Mouse (Mus musculus): ENCODE results near the gene Grap.
"Not testable (repeated sequence)": the region's sequence is repeated elsewhere in the genome, so short reads cannot be mapped to it uniquely, and the experiment has no call there.

The Grap gene

DNA sequence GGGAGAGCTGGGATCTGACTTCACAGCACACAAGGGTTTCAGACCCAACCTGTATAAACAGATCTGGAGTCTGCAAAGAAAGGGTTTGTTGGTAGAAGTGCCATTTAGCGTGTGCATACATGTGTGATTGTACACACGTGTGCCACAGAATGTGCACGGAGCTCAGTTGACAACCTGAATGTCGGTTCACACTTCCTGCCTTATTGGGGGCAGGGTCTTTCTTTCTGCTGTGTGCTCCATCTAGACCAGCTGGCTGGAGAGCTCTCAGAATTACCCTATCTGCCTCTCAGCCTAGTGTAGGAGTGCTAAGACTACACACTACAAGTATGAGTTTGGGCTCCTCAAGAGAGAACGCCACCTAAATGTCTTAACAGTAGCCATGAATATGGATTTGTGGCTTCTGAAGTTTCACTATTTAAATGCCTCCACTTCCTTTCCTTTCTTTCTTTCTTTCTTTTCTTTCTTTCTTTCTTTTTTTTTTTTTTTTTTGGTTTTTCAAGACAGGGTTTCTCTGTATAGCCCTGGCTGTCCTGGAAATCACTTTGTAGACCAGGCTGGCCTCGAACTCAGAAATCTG, 13.4 kb upstream of the Grap start:
- DNase-seq (ENCODE audit: low read depth, low spot score): no peak

DNA sequence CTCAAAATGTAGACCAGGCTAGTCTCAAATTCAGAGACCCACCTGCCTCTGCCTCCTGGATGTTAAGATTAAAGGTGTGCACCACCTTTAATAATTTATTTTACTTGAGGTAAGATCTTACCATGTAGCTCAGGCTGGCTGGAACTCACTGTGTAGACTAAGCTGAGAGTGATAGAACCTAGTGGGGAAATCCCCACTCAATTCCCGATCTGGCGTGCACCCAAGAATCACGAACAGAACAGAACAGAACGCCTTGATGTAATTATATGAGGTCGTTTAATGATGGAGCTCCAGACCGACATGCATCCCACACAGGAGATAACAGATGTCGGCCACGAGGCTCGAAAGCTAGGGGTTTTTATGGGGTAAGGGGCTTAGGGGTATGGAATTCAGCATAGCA, 12.5 kb upstream of the Grap start:
- not testable (repeated sequence) for DNase-seq (ENCODE audit: low read depth, low spot score)

DNA sequence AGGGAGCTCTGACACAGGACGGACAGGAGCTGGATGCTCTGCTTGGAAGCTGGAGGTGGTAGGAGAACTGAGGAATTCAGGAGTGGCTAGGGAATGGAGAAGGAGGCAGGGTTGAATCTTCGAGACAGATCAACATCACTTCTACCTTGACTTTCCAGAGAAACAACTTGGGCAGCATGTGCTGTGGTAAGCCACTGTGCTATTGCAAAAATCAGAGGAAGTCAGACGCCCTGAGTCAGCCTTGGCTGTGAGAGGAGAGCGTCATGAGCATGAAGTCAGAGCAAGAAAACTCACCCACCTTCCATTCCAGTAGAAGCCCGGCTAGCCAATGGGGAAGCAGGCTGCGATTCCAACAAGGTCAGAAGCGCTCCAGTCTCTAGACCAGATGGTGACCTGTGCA, 11.0 kb upstream of the Grap start:
- DNase-seq (ENCODE audit: low read depth, low spot score): no peak

DNA sequence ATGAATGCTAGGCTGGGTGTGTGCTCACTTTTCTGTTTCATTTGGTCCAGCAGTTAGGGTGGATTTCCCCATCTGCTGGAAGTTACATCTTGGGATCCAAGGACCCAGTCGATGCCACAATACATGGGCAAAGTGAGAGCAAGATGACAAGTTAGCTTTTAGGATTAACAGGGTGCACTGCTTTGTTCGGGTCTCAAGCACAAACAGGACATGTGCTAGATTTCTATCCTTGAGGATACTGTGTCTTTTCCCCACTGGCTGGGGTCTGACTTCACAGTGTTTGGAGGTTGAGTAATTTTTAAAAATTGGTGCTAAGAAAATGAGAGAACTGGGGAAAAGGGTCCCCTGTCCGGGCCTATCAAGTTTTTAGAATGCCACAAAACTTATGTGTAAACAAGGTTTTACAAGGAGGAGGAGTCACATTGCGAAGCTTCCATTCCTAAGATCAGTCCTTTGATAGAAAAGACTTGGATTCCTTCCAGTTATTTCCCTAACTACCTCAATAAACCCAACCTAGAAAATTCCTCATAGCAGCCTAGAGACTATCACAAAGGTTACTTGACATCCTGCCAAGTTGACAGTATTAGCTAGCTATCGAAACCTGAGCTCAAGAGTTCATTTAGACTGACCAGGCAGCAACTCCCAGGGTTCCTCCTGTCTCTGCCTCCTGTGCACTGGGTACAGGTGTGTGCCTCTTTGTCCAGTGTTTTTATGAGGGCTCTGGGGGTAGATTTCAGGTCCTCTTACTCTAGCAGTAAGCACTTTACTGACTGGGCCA, 9.7 kb upstream of the Grap start:
- no peak for DNase-seq (ENCODE audit: low read depth, low spot score)

DNA sequence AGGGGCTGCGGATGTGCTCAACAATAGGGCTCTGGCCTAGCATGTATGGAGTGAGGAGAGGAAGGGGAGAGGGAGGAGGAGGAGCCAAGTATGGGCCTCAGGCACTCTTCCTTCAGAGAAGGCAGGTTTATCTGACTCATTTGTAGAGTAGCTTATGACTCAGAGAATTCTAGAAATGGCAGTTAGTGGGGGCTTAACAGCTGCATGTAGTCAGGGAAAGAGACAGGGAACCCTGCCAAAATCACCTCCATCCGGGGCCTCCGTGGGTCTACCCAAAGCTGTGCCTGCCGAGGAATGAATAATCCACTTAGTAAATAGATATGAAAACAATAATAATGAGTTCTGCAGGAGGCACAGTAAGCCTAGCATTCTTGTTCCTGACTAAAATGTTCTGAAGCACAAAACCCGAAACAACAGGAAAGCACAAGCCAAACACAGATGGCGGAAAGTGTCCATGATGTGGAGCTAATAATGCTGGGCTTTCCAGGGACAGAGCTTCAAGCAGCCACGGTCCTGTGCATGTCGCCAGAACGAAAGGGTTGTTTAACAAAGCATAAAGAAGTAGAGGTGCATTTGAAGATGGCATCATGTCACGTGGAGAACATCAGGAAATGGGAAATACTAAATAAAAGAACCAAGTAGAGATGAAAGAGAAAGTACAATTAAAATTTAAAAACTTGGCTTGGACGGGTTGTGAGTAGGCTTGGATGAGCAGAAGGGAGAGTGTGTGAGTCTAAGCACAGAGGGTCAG, 8.3 kb upstream of the Grap start:
- no peak for DNase-seq (ENCODE audit: low read depth, low spot score)

DNA sequence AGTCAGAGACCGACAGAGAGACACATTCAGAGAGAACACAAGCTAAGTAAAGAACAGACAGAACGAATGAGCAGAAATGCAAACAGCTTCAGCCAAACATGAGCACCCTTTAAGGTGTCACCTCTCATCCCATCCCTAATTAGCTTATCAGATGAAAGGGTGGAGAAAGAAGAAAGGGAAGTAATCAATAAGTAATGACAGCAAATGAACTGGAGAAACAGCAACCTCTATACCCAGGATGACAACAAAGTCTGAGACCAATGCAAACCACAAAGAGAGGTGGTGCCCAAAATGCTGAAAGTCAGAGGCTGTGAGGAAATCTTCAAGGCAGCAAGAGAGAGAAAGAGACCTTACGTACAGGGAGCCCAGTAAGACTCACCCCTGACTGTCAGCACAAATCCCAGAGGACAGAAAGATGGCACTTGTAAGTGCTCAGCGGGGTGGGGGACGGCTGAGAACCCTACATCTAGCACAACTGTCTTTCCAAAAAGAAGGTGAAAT, 7.7 kb upstream of the Grap start:
- DNase-seq (ENCODE audit: low read depth, low spot score): no peak

DNA sequence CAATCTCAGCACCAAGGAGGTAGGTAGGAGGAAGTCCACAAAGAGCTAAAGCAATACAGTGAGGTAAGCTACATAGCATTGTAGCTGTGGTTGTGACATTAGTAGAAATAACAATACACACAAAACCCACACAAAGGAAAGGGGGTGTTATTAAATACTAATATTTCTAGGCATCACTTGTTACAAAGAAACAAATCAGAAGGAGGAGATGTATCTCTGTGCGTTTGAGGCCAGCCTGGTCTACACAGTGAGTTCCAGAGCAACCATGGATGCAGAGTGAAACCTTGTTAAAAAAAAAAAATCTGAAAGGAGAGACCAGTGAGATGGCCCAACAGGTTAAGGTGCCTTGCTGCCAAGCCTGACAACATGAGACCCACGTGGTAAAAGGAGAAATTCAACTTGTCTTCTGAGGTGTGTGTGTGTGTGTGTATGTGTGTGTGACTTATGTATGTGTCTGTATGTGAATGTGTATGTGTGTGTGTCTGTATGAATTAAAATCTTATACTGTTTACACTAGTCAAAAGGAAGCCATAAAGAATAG, 6.5 kb upstream of the Grap start:
- DNase-seq (ENCODE audit: low read depth, low spot score): no peak

DNA sequence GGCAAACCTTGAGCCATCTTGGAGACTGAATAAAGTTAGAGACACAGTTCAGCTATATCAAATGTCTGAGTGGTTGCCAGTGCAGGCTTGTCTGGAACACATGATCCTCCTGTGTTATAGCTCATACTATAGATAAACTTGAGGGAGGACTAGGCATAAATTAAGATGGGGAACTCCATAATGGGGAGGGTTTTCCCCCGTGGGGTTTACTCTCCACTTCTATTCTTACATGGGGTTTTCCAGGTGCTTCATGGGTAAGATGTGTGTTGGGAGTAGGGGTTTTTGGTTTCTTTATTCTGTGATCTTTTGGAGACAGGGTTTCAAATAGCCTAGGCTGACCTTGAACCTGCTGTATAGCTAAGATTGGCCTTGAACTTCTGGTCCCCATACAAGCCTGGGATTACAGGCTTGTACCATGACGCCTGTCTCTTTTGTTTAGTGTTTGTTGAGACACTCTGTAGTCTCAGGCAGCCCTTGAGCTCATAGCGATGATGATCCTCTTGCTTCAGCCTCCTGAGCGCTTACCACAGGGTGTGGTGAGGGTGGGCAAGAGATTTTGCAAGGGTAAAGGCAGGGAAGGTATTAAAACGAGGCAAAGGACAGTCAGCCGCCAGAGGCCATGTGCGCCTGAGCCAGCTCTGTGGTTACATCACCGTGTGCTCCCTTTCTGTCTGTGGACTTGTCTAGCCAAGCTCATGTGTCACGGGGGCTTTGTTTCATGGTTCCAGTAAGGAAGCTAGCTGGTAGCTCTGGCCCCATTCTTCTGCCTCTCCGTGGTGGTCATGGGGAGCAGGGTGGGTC, 5.8 kb upstream of the Grap start:
- DNase-seq (ENCODE audit: low read depth, low spot score): no peak

DNA sequence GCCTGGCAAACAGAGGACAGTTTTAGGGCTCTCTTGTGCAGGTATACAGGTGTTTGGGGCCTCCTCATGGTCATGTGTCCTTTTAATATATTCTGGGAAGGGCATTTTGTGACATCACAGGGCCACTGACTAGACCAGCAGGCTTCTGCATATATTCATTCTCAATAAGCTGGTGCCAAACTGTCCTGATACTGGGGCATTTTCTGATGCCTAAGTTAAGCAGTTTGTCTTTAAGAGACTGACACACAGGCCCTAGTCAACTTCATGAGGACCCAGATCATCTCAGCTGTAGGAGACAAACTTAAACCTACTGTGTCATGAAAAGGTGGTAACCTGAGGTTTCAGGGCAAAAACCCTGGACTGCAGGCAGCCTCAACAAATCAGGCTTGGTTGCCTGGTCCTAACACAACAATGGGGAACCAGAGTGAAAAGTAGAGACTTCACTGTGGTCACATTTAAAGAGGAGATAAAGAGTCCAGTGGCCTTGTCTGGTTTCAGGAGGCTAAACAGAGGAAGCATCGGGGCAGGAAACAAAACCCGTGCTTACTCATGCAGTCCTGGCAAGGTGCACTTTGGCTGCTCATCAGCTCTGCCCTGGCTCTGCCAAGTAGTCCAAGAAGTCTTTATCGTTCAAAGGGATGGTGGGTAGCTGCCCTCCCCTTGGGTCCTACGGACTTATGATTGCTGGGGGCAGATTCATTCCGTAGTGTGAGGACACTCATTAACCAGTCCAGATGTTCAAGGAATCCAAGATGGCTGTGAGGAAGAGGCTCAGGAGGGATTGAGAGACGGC, 4.9 kb upstream of the Grap start:
- DNase-seq (ENCODE audit: low read depth, low spot score): no peak

DNA sequence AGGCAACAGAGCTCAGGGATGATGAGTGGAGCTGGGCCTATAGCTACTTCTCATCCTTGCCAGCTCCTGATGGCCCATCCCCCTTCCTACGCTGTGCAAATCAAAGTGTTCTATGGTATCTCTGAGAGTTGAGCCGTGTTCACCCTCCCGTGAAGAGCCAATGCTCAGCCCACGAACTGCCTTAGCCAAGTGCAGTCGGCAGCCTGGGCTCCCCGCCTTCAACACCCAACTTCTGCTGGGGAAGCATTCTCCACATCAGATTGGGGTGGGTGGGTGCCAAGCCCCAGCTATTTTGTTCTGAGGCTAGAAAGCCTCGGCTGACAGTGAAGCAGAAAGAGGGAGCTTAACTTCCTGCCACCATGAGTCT, 4.3 kb upstream of the Grap start:
- no peak for DNase-seq (ENCODE audit: low read depth, low spot score)

DNA sequence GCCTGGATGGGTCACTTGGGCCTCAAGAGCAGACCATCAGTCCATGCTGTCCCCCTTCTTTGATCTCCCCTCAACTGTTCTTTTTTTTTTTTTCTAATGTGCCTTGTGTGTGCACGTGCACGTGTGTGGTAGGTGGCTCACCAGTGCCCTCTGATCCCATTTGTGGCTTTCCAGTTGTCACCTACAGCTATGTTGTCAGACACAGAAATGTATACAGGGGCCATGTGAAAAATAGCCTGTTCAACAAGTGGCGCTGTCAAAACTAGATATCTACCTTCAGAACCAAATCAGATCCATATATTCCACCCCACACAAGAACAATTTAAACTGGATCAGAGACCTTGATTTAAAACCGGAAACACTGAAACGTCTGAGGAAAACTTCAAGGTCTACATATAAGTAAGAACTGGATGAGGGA, 3.9 kb upstream of the Grap start:
- DNase-seq (ENCODE audit: low read depth, low spot score): no peak

DNA sequence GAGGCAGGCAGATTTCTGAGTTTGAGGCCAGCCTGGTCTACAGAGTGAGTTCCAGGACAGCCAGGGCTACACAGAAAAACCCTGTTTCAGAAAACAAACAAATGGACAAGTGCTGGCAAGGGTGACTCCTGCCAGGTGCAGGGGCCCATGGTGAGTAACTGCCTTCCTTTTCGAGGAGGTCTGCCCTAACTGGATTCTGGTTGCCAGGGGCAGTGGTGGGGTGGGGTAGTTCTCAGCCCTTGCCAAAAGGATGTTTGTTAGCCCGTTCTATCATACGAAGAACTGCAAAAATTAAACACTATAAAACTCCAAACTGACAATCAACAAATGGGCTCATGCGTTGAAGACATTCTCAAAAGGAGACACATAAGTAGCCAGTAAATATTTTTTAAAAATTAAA, 3.4 kb upstream of the Grap start:
- no peak for DNase-seq (ENCODE audit: low read depth, low spot score)

DNA sequence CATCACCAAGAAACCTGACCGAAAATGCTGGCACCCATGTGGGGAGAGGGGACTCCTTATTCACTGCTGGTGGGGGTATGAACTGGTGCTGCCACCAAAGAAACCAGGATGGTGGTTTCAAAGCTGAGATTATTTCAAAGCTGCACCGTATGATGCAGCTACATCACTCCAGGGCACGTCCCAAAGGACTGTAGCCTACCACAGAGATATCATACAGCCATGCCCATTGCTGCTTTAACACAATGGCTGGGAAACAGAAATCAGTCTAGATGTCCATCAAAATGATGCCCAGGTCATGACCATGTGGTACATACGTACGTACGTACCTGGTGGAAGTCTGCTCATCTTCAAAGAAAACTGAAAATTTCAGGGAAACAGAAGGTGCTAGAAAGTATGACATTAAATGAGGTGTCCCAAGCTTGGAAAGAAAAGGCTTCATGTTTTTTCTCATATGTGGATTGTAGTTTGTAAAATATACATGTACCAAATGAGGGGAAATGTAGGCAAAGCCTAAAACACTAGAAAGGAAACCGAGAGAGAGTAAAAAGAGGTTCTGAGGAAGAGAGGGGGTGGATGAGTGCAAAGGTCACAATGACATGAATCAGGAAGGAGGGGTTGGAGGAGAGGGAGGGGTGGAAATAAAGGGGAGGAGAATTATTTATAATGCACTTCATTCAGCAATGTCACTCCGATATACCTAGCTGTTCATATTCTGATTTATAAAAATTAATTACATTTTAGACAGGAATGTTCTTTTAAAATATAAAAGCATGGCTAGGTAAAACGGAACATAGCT, 2.4 kb upstream of the Grap start:
- no peak for DNase-seq (ENCODE audit: low read depth, low spot score)

DNA sequence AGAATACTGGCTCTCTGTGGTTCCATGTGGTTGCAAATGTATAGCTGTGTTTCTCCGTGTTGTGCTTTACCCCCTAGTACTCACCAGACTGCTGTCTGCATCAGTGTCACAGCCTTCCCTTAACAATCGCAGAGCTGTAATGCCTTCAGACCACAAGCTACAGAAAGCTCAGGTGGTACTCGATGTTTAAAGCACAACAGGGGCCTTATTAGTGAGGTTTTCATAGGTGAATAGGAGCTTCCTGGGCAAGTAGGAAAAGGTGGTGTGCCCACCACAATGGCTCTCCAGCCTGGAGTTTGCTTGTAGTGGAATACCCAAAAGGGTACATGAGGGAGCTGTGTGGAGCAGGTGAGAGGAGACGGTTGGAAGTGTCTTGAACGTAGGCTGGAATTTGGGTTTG, 849 bp upstream of the Grap start:
- DNase-seq (ENCODE audit: low read depth, low spot score): no peak

DNA sequence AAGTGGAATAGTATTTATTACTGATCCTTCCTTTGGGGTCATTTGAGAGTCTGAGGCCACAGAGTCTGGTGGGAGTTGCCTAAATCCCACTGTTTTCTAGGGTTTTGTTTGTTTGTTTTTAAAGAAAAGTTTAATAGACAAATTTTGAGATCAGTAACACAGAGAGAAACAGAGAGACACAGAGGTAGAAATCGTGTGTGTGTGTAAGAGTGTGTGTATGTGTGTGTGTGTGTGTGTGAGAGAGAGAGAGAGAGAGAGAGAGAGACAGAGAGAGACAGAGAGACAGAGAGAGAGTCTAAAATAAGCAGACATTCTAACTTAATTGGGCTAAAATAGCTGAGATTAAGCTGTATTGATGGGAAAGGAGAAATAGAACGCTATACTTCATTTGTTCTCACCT, 503 bp downstream of the Grap start:
- DNase-seq (ENCODE audit: low read depth, low spot score): no peak

DNA sequence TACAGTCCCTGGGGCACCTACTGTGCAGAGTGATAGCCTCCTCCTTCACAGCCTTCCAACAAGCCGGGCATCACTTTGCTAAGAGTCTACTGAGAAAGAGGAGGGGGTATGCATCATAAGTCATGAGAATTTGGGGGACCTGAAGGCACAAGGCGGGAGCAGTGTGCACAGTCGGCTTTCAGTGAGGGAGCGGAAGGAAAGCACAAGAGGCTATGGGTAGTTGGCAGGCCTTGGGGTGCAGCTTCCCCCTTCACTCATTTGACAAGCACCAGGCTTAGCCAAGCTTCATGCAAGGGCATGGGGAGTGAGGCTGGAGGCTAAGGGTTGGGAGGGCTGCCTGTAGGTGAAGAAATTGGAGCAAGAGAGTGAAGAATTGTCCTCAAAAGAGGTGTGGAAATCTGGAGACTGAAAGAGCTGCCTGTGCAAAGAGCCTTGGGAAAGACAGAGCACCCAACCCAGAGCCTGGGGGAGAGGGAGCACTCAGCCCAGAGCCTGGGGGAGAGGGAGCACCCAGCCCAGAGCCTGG, 1.8 kb downstream of the Grap start:
- no peak for DNase-seq (ENCODE audit: low read depth, low spot score)

DNA sequence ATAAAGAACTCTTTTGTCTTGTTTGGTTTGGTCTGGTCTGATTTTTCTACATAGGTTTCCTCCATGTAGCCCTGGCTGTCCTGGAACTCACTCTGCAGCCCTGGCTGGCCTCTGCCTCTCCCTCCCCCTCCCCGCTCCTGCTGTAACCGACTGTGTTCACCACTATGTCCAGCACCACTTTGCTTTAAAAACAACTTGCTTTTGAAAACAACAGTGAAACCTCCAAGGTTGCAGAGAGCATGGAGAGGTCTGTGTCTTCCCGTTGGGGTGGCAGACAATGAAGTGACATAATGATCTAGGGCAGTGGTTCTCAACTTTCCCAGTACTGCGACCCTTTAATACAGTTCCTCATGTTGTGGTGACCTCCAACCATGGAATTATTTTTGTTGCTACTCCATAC, 2.6 kb downstream of the Grap start:
- no peak for DNase-seq (ENCODE audit: low read depth, low spot score)

DNA sequence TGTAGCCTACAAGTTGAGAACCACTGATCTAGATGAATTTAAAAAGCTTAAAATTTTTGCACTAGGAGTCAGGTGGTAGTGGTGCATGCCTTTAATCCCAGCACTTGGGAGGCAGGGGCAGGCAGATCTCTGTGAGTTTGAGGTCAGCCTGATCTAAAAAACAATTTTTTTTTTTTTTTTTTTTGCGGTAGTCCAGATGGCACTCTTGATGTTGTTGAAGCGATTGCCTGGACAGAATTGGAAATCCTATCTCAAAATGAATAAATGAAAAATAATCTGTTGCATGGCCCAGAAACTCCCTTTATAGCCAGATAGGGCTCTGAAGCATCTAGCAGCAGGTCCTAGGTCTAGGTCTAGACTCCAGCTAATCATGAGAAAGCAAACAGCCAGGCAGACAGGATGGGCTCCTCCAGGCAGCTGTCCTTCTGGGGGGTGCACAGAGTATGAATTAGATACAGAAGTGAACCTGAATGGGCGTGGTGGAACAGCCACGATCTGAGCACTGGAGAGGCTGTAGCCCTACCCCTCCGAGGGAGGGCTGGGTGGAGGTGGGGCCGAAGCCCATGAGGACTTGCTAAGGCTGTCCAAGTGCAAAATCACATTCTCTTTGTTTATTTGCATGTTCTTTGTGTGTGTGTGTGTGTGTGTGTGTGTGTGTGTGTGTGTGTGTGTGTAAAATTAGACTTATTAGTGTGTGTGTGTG, 3.2 kb downstream of the Grap start:
- no peak for DNase-seq (ENCODE audit: low read depth, low spot score)

DNA sequence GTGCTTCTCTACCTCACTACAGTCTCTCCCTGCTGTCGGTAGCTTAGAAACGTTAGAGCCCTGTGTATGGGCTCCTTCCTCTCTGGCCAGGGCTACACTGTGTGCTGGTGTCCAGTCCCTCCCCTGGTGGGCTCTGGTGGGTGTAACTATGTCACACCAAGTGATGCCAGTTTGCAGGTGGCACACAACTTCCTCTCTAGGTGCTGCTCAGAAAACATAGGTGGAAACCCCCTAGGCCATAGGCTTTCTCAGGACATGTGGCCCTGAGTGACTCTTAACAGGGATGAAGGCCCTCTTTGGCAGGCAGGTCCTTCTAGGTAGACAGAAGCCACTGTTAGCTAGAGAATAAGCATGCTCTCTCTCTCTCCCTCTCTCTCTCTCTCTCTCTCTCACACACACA, 4.4 kb downstream of the Grap start:
- no peak for DNase-seq (ENCODE audit: low read depth, low spot score)
